Mouse (Mus musculus): ENCODE measurements at regions not wholly inside any gene's neighbourhood (a gene's known extent, or its start where the extent isn't known, plus 50 kb on each side); places are given as distances from the start of the nearest gene placed in this dataset.

DNA sequence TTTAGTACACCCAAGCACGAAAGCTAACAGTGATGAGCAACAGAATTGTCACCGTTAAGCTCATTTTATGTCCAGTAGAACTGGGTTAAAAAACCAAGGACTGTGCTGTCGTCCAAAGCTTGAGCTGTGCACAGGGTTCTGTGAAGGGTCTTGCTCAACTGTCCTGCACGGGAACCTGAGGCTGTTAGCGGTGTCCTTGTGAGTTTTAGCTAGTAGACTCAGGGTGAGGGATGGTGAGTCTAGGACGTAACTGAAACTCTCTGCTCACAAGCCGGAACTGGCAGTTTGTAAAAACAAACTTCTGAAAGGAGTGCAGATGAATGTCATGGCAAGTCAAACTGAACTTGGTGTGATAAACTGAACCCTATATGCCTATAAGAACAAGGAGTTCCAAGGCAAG lies 95.6 kb downstream of the 1700020N01Rik start:
- Histone ChIP-seq H3K4me3 (ENCODE audit: low read depth, low read length) (peak overlapping the region; percentile 36; the same call in 1 of the 2 replicates), H3K9me3 (replicated peaks) (no peaks in the 10 kb centered on the region), H3K4me1 (ENCODE audit: insufficient read depth, low read depth, low read length) (peaks cover 72% of the 10 kb centered on the region), H3K27me3 (ENCODE audit: insufficient read depth, low read length) (no peaks in the 10 kb centered on the region), H3K36me3 (replicated peaks) (no peaks in the 10 kb centered on the region)
- no peak for DNase-seq (ENCODE audit: low spot score)
- ATAC-seq (ENCODE audit: extremely low read depth, insufficient number of reproducible peaks, low FRiP score, poor library complexity, severe bottlenecking) = no peak
- TF ChIP-seq CTCF (IDR thresholded peaks at IDR 0.05; ENCODE audit: low read depth, low read length) (no peak), POLR2AphosphoS5 (IDR thresholded peaks at IDR 0.05; ENCODE audit: insufficient replicate concordance, low read depth, low read length) (no peak), TAL1 (conservative IDR thresholded peaks at IDR 0.05; ENCODE audit: low read depth, low read length) (no peak), GATA1 (IDR thresholded peaks at IDR 0.05; ENCODE audit: borderline replicate concordance, low read length) (no peak), GATA2 (IDR thresholded peaks at IDR 0.05; ENCODE audit: borderline replicate concordance, low read depth, low read length) (no peak)

DNA sequence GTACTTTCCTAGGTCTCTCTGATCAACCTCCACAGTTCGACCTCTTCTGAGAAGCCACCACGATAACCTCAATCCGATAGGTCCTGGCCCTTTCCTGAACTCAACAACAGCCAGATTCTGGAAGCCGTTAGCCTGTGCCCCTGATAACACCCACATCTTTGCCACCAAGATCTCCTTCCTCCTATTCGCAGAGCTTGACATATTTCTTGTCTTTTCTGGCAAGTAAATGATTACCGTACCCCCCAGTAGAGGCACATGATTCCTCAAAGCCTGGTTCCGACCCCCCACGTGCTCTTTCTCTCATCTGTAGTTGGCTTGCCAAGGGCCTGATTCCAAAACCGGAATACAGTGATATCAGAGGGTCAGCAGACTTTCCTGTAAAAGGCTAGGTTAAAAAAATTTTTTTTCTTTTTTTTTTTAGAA lies 96.9 kb downstream of the 1700020N01Rik start:
- Histone ChIP-seq H3K4me1 (ENCODE audit: insufficient read depth, low read depth, low read length) (peaks cover 75% of the 10 kb centered on the region), H3K4me3 (ENCODE audit: low read depth, low read length) (peak overlapping the region; percentile 47; the same call in 1 of the 2 replicates), H3K27me3 (ENCODE audit: insufficient read depth, low read length) (no peaks in the 10 kb centered on the region), H3K36me3 (replicated peaks) (no peaks in the 10 kb centered on the region), H3K9me3 (replicated peaks) (no peaks in the 10 kb centered on the region)
- DNase-seq (ENCODE audit: low spot score) = peak; percentile 46
- ATAC-seq (ENCODE audit: extremely low read depth, insufficient number of reproducible peaks, low FRiP score, poor library complexity, severe bottlenecking) = peak; percentile 48
- TF ChIP-seq TAL1 (conservative IDR thresholded peaks at IDR 0.05; ENCODE audit: low read depth, low read length) (peak; percentile 39), CTCF (IDR thresholded peaks at IDR 0.05; ENCODE audit: low read depth, low read length) (no peak)

- TF ChIP-seq GATA2 (IDR thresholded peaks at IDR 0.05; ENCODE audit: borderline replicate concordance, low read depth, low read length) (no peak), POLR2AphosphoS5 (IDR thresholded peaks at IDR 0.05; ENCODE audit: insufficient replicate concordance, low read depth, low read length) (no peak), CTCF (IDR thresholded peaks at IDR 0.05; ENCODE audit: low read depth, low read length) (no peak), GATA1 (IDR thresholded peaks at IDR 0.05; ENCODE audit: borderline replicate concordance, low read length) (no peak), TAL1 (conservative IDR thresholded peaks at IDR 0.05; ENCODE audit: low read depth, low read length) (no peak)
- Histone ChIP-seq H3K27me3 (ENCODE audit: insufficient read depth, low read length) (no peaks in the 10 kb centered on the region), H3K36me3 (replicated peaks) (no peaks in the 10 kb centered on the region), H3K9me3 (replicated peaks) (no peaks in the 10 kb centered on the region), H3K4me3 (ENCODE audit: low read depth, low read length) (no peak overlapping the region), H3K4me1 (ENCODE audit: insufficient read depth, low read depth, low read length) (peaks cover 40% of the 10 kb centered on the region)
- ATAC-seq (ENCODE audit: extremely low read depth, insufficient number of reproducible peaks, low FRiP score, poor library complexity, severe bottlenecking) (no peak), DNase-seq (ENCODE audit: low spot score) (no peak)
Measured at GRCm38 (mm10) chr10:21695185-21695584, 102.2 kb downstream of the 1700020N01Rik start.

DNA sequence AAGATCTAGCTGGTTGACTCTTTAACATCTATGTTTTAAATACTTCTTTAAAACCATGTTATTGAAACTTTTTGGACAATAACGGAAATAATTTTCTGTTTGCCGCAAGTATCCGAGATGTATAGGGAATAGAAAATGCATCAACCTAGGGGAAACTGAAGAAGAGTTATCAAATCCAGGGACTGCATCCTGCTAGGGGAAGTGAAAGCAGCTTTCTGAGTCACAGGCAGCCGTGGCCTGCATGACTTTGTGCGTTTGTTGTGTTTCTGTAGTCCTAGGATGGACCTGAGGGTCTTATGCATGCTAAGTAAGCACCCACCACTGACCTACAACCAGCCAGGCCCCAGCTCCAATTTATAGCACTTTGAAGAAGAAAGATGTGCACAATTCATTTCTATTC lies 103.7 kb downstream of the 1700020N01Rik start:
- Histone ChIP-seq H3K4me1 (ENCODE audit: insufficient read depth, low read depth, low read length) (peaks cover 36% of the 10 kb centered on the region), H3K9me3 (replicated peaks) (no peaks in the 10 kb centered on the region), H3K4me3 (ENCODE audit: low read depth, low read length) (no peak overlapping the region), H3K36me3 (replicated peaks) (no peaks in the 10 kb centered on the region), H3K27me3 (ENCODE audit: insufficient read depth, low read length) (no peaks in the 10 kb centered on the region)
- DNase-seq (ENCODE audit: low spot score) = no peak
- TF ChIP-seq GATA2 (IDR thresholded peaks at IDR 0.05; ENCODE audit: borderline replicate concordance, low read depth, low read length) = no peak
- no peak for TF ChIP-seq GATA1 (IDR thresholded peaks at IDR 0.05; ENCODE audit: borderline replicate concordance, low read length)
- ATAC-seq (ENCODE audit: extremely low read depth, insufficient number of reproducible peaks, low FRiP score, poor library complexity, severe bottlenecking) = no peak

DNA sequence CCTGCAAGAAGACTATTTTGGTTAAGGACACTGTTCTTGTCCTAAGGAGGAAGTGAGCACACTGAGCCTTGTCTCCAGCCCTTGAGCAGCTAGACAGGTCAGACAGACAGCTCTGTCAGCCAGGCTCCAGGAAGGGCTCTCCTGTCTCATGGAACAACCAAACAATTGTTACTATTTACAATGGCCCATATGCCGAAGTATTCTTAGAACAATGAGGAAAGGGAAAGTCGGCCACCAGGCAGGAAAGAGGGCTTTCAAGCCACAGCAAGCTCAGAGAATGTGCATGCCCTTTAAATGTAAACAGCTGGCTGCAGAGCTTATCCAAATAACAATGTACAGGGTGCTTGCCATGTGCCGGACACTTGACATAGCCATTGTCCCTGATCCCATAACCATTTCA lies 108.6 kb downstream of the 1700020N01Rik start:
- TF ChIP-seq GATA1 (IDR thresholded peaks at IDR 0.05; ENCODE audit: borderline replicate concordance, low read length) (no peak), POLR2AphosphoS5 (IDR thresholded peaks at IDR 0.05; ENCODE audit: insufficient replicate concordance, low read depth, low read length) (no peak), TAL1 (conservative IDR thresholded peaks at IDR 0.05; ENCODE audit: low read depth, low read length) (no peak), GATA2 (IDR thresholded peaks at IDR 0.05; ENCODE audit: borderline replicate concordance, low read depth, low read length) (no peak), CTCF (IDR thresholded peaks at IDR 0.05; ENCODE audit: low read depth, low read length) (no peak)
- H3K4me1 ChIP-seq (ENCODE audit: insufficient read depth, low read depth, low read length) = peaks cover 39% of the 10 kb centered on the region
- H3K4me3 ChIP-seq (ENCODE audit: low read depth, low read length) = no peak overlapping the region
- H3K27me3 ChIP-seq (ENCODE audit: insufficient read depth, low read length) = 0 out of 2 replicates have a peak, but pooled peaks cover under 1% of the 10 kb centered on the region
- DNase-seq (ENCODE audit: low spot score) = no peak
- no peaks in the 10 kb centered on the region for H3K9me3 ChIP-seq (replicated peaks)
- H3K36me3 ChIP-seq (replicated peaks) = no peaks in the 10 kb centered on the region
- no peak for ATAC-seq (ENCODE audit: extremely low read depth, insufficient number of reproducible peaks, low FRiP score, poor library complexity, severe bottlenecking)

DNA sequence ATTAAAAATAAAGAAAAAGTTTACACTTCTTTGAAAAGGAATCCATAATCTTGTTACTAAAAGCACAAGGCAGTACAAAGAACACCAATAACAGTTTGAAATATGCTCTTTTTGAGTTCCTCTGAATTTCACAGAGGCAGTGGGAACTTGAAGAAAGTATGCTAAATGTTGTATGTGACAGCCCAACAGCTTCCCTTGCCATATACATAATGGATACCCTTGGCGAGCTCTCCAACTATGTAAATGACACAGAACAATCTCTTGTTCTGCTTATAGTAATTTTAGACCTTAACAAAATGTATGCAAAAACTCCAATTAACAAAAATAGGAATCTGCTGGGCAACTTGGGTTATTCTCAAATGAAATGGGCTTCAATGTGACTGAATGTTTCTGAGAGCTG lies 109.2 kb downstream of the 1700020N01Rik start:
- H3K9me3 ChIP-seq (replicated peaks) = no peaks in the 10 kb centered on the region
- DNase-seq (ENCODE audit: low spot score) = no peak
- ATAC-seq (ENCODE audit: extremely low read depth, insufficient number of reproducible peaks, low FRiP score, poor library complexity, severe bottlenecking) = no peak
- H3K4me1 ChIP-seq (ENCODE audit: insufficient read depth, low read depth, low read length) = peaks cover 36% of the 10 kb centered on the region
- TF ChIP-seq GATA2 (IDR thresholded peaks at IDR 0.05; ENCODE audit: borderline replicate concordance, low read depth, low read length) = no peak
- TF ChIP-seq GATA1 (IDR thresholded peaks at IDR 0.05; ENCODE audit: borderline replicate concordance, low read length) = no peak
- no peak for TF ChIP-seq TAL1 (conservative IDR thresholded peaks at IDR 0.05; ENCODE audit: low read depth, low read length)
- TF ChIP-seq POLR2AphosphoS5 (IDR thresholded peaks at IDR 0.05; ENCODE audit: insufficient replicate concordance, low read depth, low read length) = no peak
- no peak for TF ChIP-seq CTCF (IDR thresholded peaks at IDR 0.05; ENCODE audit: low read depth, low read length)
- 0 out of 2 replicates have a peak, but pooled peaks cover 2% of the 10 kb centered on the region for H3K27me3 ChIP-seq (ENCODE audit: insufficient read depth, low read length)
- no peak overlapping the region for H3K4me3 ChIP-seq (ENCODE audit: low read depth, low read length)
- no peaks in the 10 kb centered on the region for H3K36me3 ChIP-seq (replicated peaks)

DNA sequence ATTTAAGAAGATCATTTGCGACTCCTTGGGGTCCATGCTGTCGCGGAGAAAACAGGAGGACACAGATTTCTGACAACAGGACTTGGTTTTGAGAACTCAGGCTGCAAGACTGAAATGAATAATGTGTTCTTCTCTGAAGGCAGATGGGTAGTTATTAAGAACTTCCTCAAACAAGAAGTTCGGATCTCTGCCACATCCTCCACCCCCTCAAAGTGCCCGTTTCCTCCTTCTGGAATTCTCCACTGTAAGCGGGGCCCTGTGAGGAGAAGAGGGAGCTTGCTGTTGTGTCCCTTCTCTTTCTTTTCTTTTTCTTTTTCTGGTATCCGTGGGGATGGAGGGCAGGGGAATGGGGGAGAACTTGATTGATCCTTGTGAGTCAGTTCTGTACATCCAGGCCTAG lies 118.9 kb downstream of the 1700020N01Rik start:
- Histone ChIP-seq H3K4me3 (ENCODE audit: low read depth, low read length) (no peak overlapping the region), H3K36me3 (replicated peaks) (no peaks in the 10 kb centered on the region), H3K9me3 (replicated peaks) (no peaks in the 10 kb centered on the region), H3K27me3 (ENCODE audit: insufficient read depth, low read length) (0 out of 2 replicates have a peak, but pooled peaks cover 2% of the 10 kb centered on the region), H3K4me1 (ENCODE audit: insufficient read depth, low read depth, low read length) (peaks cover 14% of the 10 kb centered on the region)
- ATAC-seq (ENCODE audit: extremely low read depth, insufficient number of reproducible peaks, low FRiP score, poor library complexity, severe bottlenecking) = no peak
- DNase-seq (ENCODE audit: low spot score) = no peak
- TF ChIP-seq CTCF (IDR thresholded peaks at IDR 0.05; ENCODE audit: low read depth, low read length) = no peak
- no peak for TF ChIP-seq TAL1 (conservative IDR thresholded peaks at IDR 0.05; ENCODE audit: low read depth, low read length)
